Comparison of ENCODE assay signal across 8 mouse cellular contexts in the genomic region with DNA sequence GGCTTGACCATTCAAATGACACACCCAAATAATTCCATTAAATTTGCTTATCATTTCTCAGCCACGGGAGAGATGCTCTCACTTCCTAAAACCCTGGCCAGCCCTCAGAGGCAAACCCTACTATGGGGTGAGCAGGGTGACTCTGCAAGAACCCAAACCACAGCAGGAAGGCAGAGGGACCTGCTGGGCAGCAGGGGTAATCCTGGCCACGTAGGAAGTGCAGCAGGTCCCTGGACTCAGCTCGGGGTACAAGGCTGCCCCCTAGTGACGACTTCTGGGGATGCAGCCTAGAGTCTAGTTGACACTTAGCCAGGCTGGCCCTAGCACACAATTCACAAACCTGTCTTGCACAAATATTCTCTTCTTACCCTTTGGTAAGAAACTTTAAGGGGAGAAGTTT. TPM values are rescaled to one million over a fixed set of nuclear protein-coding genes. Genes with fewer than 3 reads are reported as not detected.
DNase-seq lines count a peak whose midpoint lies in the region; ATAC-seq and TF ChIP-seq lines count a peak whose summit lies in the region.

No protein-coding gene starts in this region.

- WGBS in forebrain, embryonic 15.5 days = 1% methylated on average over 4 of the region's 4 CpGs
- WGBS in liver, postnatal 0 days (ENCODE audit: insufficient replicate concordance) = under 1% methylated on average over 4 of the region's 4 CpGs
- WGBS in neural tube, embryonic 13.5 days = 4% methylated on average over 4 of the region's 4 CpGs

- intact Hi-C loops in heart, postnatal 25 days (cut with DNase I) = loop anchor here (5.0 kb wide), 1 partner anchor 866 kb away; no protein-coding TSS in a partner anchor

- no peak overlapping the region for H3K27ac ChIP-seq in forebrain, embryonic 15.5 days (replicated peaks)
- H3K27ac ChIP-seq in liver, postnatal 0 days (ENCODE audit: low read depth) = 0 out of 2 replicates have a peak overlapping the region, but pooled peaks have one; percentile 13
- no peak overlapping the region for H3K27ac ChIP-seq in neural tube, embryonic 13.5 days (replicated peaks)

- ATAC-seq in forebrain, embryonic 15.5 days (replicated peaks) = peak; percentile 62
- peak; percentile 75 for ATAC-seq in liver, postnatal 0 days
- peak; percentile 75; the same call in 1 of the 2 replicates for ATAC-seq in neural tube, embryonic 13.5 days (ENCODE audit: low read depth)

- H3K4me3 ChIP-seq in forebrain, embryonic 15.5 days = peak overlapping the region; percentile 40
- peak overlapping the region; percentile 50 for H3K4me3 ChIP-seq in liver, postnatal 0 days (ENCODE audit: low read depth, low read length)
- H3K4me3 ChIP-seq in neural tube, embryonic 13.5 days = peak overlapping the region; percentile 43

- no peak for TF ChIP-seq EP300 in liver, postnatal 0 days (IDR thresholded peaks at IDR 0.05; ENCODE audit: low read depth)

- peaks cover 23% of the 10 kb centered on the region for H3K4me1 ChIP-seq in forebrain, embryonic 15.5 days
- H3K4me1 ChIP-seq in liver, postnatal 0 days (ENCODE audit: insufficient read depth) = peaks cover 19% of the 10 kb centered on the region
- H3K4me1 ChIP-seq in neural tube, embryonic 13.5 days (replicated peaks) = peaks cover 27% of the 10 kb centered on the region

- H3K4me2 ChIP-seq in forebrain, embryonic 15.5 days (replicated peaks) = peak overlapping the region; percentile 66
- H3K4me2 ChIP-seq in liver, postnatal 0 days (ENCODE audit: low read depth, low read length) = peak overlapping the region; percentile 70
- peak overlapping the region; percentile 86 for H3K4me2 ChIP-seq in neural tube, embryonic 13.5 days

- peak; percentile 97 for TF ChIP-seq CTCF in liver, postnatal 0 days (IDR thresholded peaks at IDR 0.05; ENCODE audit: low read depth)

- peak; percentile 53 for DNase-seq in ES-CJ7 (ENCODE audit: low read depth, low spot score)
- DNase-seq in cerebellum, adult 11-12 months = peak; percentile 27
- DNase-seq in heart, postnatal 25 days (ENCODE audit: low spot score) = peak; percentile 28
- peak; percentile 82 for DNase-seq in layer of hippocampus, adult 11-12 months (ENCODE audit: low spot score)
- peak; percentile 90 for DNase-seq in liver, postnatal 0 days
- peak; percentile 89 for DNase-seq in testis, postnatal 10 days (ENCODE audit: low spot score)

- no peaks in the 10 kb centered on the region for H3K36me3 ChIP-seq in forebrain, embryonic 15.5 days
- H3K36me3 ChIP-seq in liver, postnatal 0 days (replicated peaks; ENCODE audit: insufficient read depth, low read length) = no peaks in the 10 kb centered on the region
- H3K36me3 ChIP-seq in neural tube, embryonic 13.5 days = no peaks in the 10 kb centered on the region

- peaks cover 11% of the 10 kb centered on the region for H3K27me3 ChIP-seq in forebrain, embryonic 15.5 days
- peaks cover 8% of the 10 kb centered on the region; the same call in 1 of the 2 replicates for H3K27me3 ChIP-seq in liver, postnatal 0 days (ENCODE audit: insufficient read depth, low read length)
- peaks cover 29% of the 10 kb centered on the region for H3K27me3 ChIP-seq in neural tube, embryonic 13.5 days

- H3K9me3 ChIP-seq in forebrain, embryonic 15.5 days = no peaks in the 10 kb centered on the region
- no peaks in the 10 kb centered on the region for H3K9me3 ChIP-seq in liver, postnatal 0 days (ENCODE audit: low read length)
- no peaks in the 10 kb centered on the region for H3K9me3 ChIP-seq in neural tube, embryonic 13.5 days

- peak overlapping the region; percentile 35; the same call in 1 of the 2 replicates for H3K9ac ChIP-seq in forebrain, embryonic 15.5 days (replicated peaks)
- H3K9ac ChIP-seq in liver, postnatal 0 days (replicated peaks) = peak overlapping the region; percentile 49
- peak overlapping the region; percentile 35; the same call in 1 of the 2 replicates for H3K9ac ChIP-seq in neural tube, embryonic 13.5 days

RNA-seq across cellular contexts. Expression of a gene that starts 2.7 kb away (rescaled TPM):
- 1.6 and 2.0 TPM in 2 replicates for polyA plus RNA-seq in forebrain, embryonic 15.5 days (2015; fragmentation: Nextera tagmentation; extraction: Ambion mirVana)
- under 1 TPM; 0.75 to 0.78 TPM for total RNA-seq in heart, postnatal 25 days (2021)
- 0.20 and 0.21 TPM in 2 replicates for polyA plus RNA-seq in liver, postnatal 0 days (2015; fragmentation: Nextera tagmentation; extraction: Ambion mirVana)
- polyA plus RNA-seq in neural tube, embryonic 13.5 days (2015; fragmentation: Nextera tagmentation; extraction: Ambion mirVana) = 1.1 and 1.9 TPM in 2 replicates

Comparison
In these comparisons a context has a peak if more than half of its experiments do, and no peak if none do; other contexts are left out.
1. DNase-seq: peak in every context shown above with its lines; median percentile 90 in liver, postnatal 0 days; 89 in testis, postnatal 10 days; 82 in layer of hippocampus, adult 11-12 months; 53 in ES-CJ7; 28 in heart, postnatal 25 days; 27 in cerebellum, adult 11-12 months.